Mouse (Mus musculus) MEL (cell line): Measurements from ENCODE around the gene Scel. TPM values are rescaled to one million over a fixed set of nuclear protein-coding genes. Genes with fewer than 3 reads are reported as not detected.
A peak's percentile ranks its signal among the peaks of the same experiment; 100 is the strongest.

ENCODE experiments used
- DNase-seq: peaks from one replicate; pipeline ENCODE4 v3.0.0; 2011; ENCODE audit warnings: low read depth, low spot score
- H3K27ac ChIP-seq: 2 replicates; pipeline ENCODE4 v1.5.1; 2012; ENCODE audit warnings: low read depth, mild to moderate bottlenecking, control low read depth, low read length, moderate library complexity; ENCODE audit not compliant: control insufficient read depth
- H3K27me3 ChIP-seq, 2 experiments: fragments of 150-350 bp in 1 of 2; sonication (generic) in 1 of 2; 2 replicates each; pipeline ENCODE4 v1.6.1; 2012; ENCODE audit warnings: low read length in 2 of 2, mild to moderate bottlenecking in 2 of 2, improper control_type of control experiment in 1 of 2, moderate library complexity in 1 of 2; ENCODE audit not compliant: insufficient read depth in 2 of 2, control insufficient read depth in 1 of 2
- H3K36me3 ChIP-seq, 2 experiments: 2 replicates each; pipeline ENCODE4 v1.6.1; 2012 to 2014; ENCODE audit warnings: low read length in 2 of 2, improper control_type of control experiment in 1 of 2, inconsistent platforms in 1 of 2, mild to moderate bottlenecking in 1 of 2; ENCODE audit not compliant: insufficient read depth in 2 of 2, control insufficient read depth in 1 of 2
- H3K4me1 ChIP-seq, 2 experiments: fragments of 150-350 bp in 1 of 2; sonication (generic) in 1 of 2; 2 replicates each; pipeline ENCODE4 v1.6.1; 2012; ENCODE audit warnings: low read length in 2 of 2, improper control_type of control experiment in 1 of 2, mild to moderate bottlenecking in 1 of 2; ENCODE audit not compliant: insufficient read depth in 2 of 2, control insufficient read depth in 1 of 2
- H3K4me3 ChIP-seq, 2 experiments: fragments of 150-350 bp in 1 of 2; sonication (generic) in 1 of 2; 2 replicates each; pipeline ENCODE4 v1.5.1; 2012; ENCODE audit warnings: low read depth in 2 of 2, low read length in 2 of 2, mild to moderate bottlenecking in 2 of 2, moderate library complexity in 2 of 2, control low read depth in 1 of 2, improper control_type of control experiment in 1 of 2; ENCODE audit not compliant: control insufficient read depth in 1 of 2, insufficient read depth in 1 of 2
- H3K79me2 ChIP-seq: 2 replicates; pipeline ENCODE4 v1.6.1; 2012; ENCODE audit warnings: mild to moderate bottlenecking, low read length, moderate library complexity; ENCODE audit not compliant: control insufficient read depth, poor library complexity, insufficient read depth
- H3K9ac ChIP-seq: 2 replicates; pipeline ENCODE4 v1.6.1; 2012; ENCODE audit warnings: low read depth, mild to moderate bottlenecking, control low read depth, low read length, moderate library complexity; ENCODE audit not compliant: control insufficient read depth, poor library complexity, severe bottlenecking
- H3K9me3 ChIP-seq: fragments of 150-350 bp; sonication (generic); replicated peaks from 2 replicates; pipeline ENCODE4 v1.6.1; 2012; ENCODE audit warnings: mild to moderate bottlenecking, low read length, improper control_type of control experiment, moderate library complexity; ENCODE audit not compliant: insufficient read depth
- CHD1 ChIP-seq: IDR thresholded peaks from 2 replicates; pipeline ENCODE4 v1.6.1; 2012; ENCODE audit warnings: low read depth, mild to moderate bottlenecking, inconsistent platforms, low read length, improper control_type of control experiment
- CHD2 ChIP-seq: IDR thresholded peaks from 2 replicates; pipeline ENCODE4 v1.6.1; 2011; ENCODE audit warnings: low read length, improper control_type of control experiment
- E2F4 ChIP-seq: IDR thresholded peaks from 2 replicates; pipeline ENCODE4 v1.6.1; 2011; ENCODE audit warnings: low read depth, low read length, improper control_type of control experiment, borderline replicate concordance
- GATA1 ChIP-seq: IDR thresholded peaks from 2 replicates; pipeline ENCODE4 v1.6.1; 2011; ENCODE audit warnings: low read depth, low read length, improper control_type of control experiment
- HCFC1 ChIP-seq: IDR thresholded peaks from 2 replicates; pipeline ENCODE4 v1.6.1; 2012; ENCODE audit warnings: low read depth, mild to moderate bottlenecking, inconsistent platforms, low read length, improper control_type of control experiment, moderate library complexity
- JUND ChIP-seq: IDR thresholded peaks from 2 replicates; pipeline ENCODE4 v1.6.1; 2011; ENCODE audit warnings: low read depth, mild to moderate bottlenecking, improper control_type of control experiment, low read length
- MEF2A ChIP-seq: IDR thresholded peaks from 2 replicates; pipeline ENCODE4 v1.6.1; 2014; ENCODE audit warnings: low read depth, mild to moderate bottlenecking, inconsistent platforms, low read length, improper control_type of control experiment; ENCODE audit not compliant: poor library complexity, insufficient replicate concordance, severe bottlenecking; ENCODE audit errors: extremely low read depth
- POLR2A ChIP-seq, 2 experiments: IDR thresholded peaks; 2 replicates each; pipeline ENCODE4 v1.6.1; 2011 to 2012; ENCODE audit warnings: low read length in 2 of 2, mild to moderate bottlenecking in 2 of 2, control low read depth in 1 of 2, improper control_type of control experiment in 1 of 2, low read depth in 1 of 2, moderate library complexity in 1 of 2; ENCODE audit not compliant: control insufficient read depth in 1 of 2, insufficient read depth in 1 of 2, poor library complexity in 1 of 2
- POLR2AphosphoS2 ChIP-seq: IDR thresholded peaks from 2 replicates; pipeline ENCODE4 v1.6.1; 2011; ENCODE audit warnings: low read length, improper control_type of control experiment
- POLR2AphosphoS5 ChIP-seq: IDR thresholded peaks from 2 replicates; pipeline ENCODE4 v1.6.1; 2012; ENCODE audit warnings: low read depth, borderline replicate concordance, mild to moderate bottlenecking, inconsistent platforms, low read length, moderate library complexity, mixed read lengths
- SMC3 ChIP-seq: IDR thresholded peaks from 2 replicates; pipeline ENCODE4 v1.6.1; 2011; ENCODE audit warnings: low read depth, low read length, improper control_type of control experiment
- UBTF ChIP-seq: IDR thresholded peaks from 2 replicates; pipeline ENCODE4 v1.6.1; 2012; ENCODE audit warnings: low read depth, mild to moderate bottlenecking, inconsistent platforms, low read length, improper control_type of control experiment, moderate library complexity, borderline replicate concordance; ENCODE audit not compliant: insufficient read depth
- USF1 ChIP-seq: IDR thresholded peaks from 2 replicates; pipeline ENCODE4 v1.6.1; 2014; ENCODE audit warnings: low read depth, mild to moderate bottlenecking, inconsistent platforms, low read length, improper control_type of control experiment, moderate library complexity
- ZKSCAN1 ChIP-seq: IDR thresholded peaks from 2 replicates; pipeline ENCODE4 v1.6.1; 2012; ENCODE audit warnings: low read depth, mild to moderate bottlenecking, inconsistent platforms, low read length, improper control_type of control experiment, moderate library complexity
- ZMIZ1 ChIP-seq: IDR thresholded peaks from 2 replicates; pipeline ENCODE4 v1.6.1; 2012; ENCODE audit warnings: low read depth, mild to moderate bottlenecking, inconsistent platforms, low read length, improper control_type of control experiment, moderate library complexity
- polyA plus RNA-seq, 2 experiments: library from polyadenylated mRNA; stranded (reverse) in 1 of 2; unstranded in 1 of 2; fragments of >175 nt in 1 of 2; fragments of >200 nt in 1 of 2; gene quantifications; 2 replicates each; pipeline versions ENCODE4 v1.2.1 to v1.2.4; 2012; ENCODE audit warnings: low replicate concordance in 2 of 2, low read depth in 1 of 2; ENCODE audit not compliant: insufficient read length in 2 of 2, insufficient read depth in 1 of 2, missing spikeins in 1 of 2
- total RNA-seq: library from RNA; depleted of rRNA; stranded (reverse); fragments of 300-350 nt; gene quantifications from 2 replicates; pipeline ENCODE4 v1.2.3, GENCODE M21; 2012

The Scel gene
- total and polyA plus RNA-seq, 3 experiments: not detected

- TF ChIP-seq ZMIZ1: no peak
- no peak for TF ChIP-seq HCFC1
- TF ChIP-seq SMC3: no peak
- TF ChIP-seq USF1: no peak
- TF ChIP-seq E2F4: no peak
- TF ChIP-seq CHD2: no peak
- no peak for TF ChIP-seq UBTF
- no peak for TF ChIP-seq ZKSCAN1
- no peak for TF ChIP-seq CHD1
- no peak for TF ChIP-seq POLR2AphosphoS2
- TF ChIP-seq POLR2A (IDR thresholded peaks at IDR 0.05; ENCODE audit: control insufficient read depth in 1 of 2, insufficient read depth in 1 of 2, low read depth in 1 of 2, low read length in 2 of 2, poor library complexity in 1 of 2): no peak
- TF ChIP-seq POLR2AphosphoS5: no peak
- TF ChIP-seq JUND: no peak
- no peak for TF ChIP-seq GATA1
- TF ChIP-seq, all 39 proteins: peak for 0
- H3K27me3 ChIP-seq: no peaks in the 10 kb centered on the region
- no peak overlapping the region for H3K4me3 ChIP-seq
- H3K36me3 ChIP-seq: peaks cover 0 to 8% of the 10 kb centered on the region in 2 experiments; a peak in 2 of 4 replicates
- H3K79me2 ChIP-seq: no peaks in the 10 kb centered on the region
- H3K9ac ChIP-seq: no peak overlapping the region
- H3K9me3 ChIP-seq: no peaks in the 10 kb centered on the region
- H3K27ac ChIP-seq: no peak overlapping the region
- H3K4me1 ChIP-seq: peaks cover 0 to 12% of the 10 kb centered on the region in 2 experiments; a peak in 2 of 4 replicates
- no peak for DNase-seq
Measured at GRCm38 (mm10) chr14:103471074-103471778, 41.9 kb upstream of the Scel start.

DNA sequence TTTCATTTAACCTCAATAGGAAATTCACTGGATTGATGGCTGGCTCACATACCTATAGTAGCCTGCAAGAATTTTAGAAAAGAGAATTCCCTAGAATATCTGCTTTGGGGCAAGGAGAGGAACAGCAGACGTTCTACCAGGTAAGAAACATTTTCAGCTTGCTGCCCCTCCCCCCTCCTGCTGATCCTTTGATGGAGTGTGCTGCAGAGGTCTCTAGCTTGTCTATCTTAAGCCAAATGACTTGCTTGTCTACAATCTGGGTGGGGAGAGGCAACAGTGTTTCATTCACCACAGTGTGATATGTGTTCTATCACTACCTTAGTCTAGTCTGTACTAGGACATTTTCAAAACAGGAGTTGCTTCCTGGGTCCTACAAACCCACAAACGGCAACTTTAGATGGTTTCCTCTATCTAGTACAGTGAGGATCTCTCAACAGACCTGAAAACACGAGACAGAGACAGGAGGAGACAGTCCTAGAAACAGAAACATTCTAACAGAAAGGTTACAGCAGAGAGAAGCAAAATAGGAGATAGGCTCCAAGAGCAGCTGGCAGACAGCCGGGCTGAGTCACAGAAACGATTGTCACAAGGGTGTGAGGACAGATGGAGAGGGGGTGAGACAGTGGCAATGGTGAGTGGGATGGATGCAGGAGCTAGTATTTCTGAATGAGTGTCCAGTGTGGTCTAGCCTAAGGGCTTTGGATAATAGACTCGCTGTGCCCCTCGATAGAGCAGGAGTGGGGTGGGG is 41.2 kb upstream of the Scel start:
- Histone ChIP-seq H3K27me3 (no peaks in the 10 kb centered on the region), H3K79me2 (no peaks in the 10 kb centered on the region), H3K4me1 (peaks cover 0 to 12% of the 10 kb centered on the region in 2 experiments; a peak in 2 of 4 replicates), H3K4me3 (peak overlapping the region in 1 of 2 experiments; percentile 12; a peak in 1 of 4 replicates), H3K9me3 (no peaks in the 10 kb centered on the region), H3K9ac (peak overlapping the region; percentile 11; the same call in 1 of the 2 replicates), H3K36me3 (peaks cover 0 to 8% of the 10 kb centered on the region in 2 experiments; a peak in 2 of 4 replicates), H3K27ac (peak overlapping the region; percentile 40; the same call in 1 of the 2 replicates)
- peak; percentile 45 for DNase-seq
- TF ChIP-seq MEF2A: no peak
